Mouse (Mus musculus) intestine, embryonic 14.5 days (tissue): ENCODE results near the gene Eno3. TPM values are rescaled to one million over a fixed set of nuclear protein-coding genes. Genes with fewer than 3 reads are reported as not detected.
A peak's percentile ranks its signal among the peaks of the same experiment; 100 is the strongest.

Source experiments
- ATAC-seq: fragments of 200-750 bp; cut with Nextera tagmentation; replicated peaks from 2 replicates; pipeline ENCODE4 v1.8.0; 2017; ENCODE audit warnings: low read depth, moderate number of reproducible peaks, moderate TSS enrichment, moderate library complexity; ENCODE audit not compliant: low FRiP score, low TSS enrichment
- DNase-seq: peaks from one replicate; pipeline ENCODE4 v3.0.0-alpha.2; 2018; ENCODE audit warnings: low spot score
- H3K27ac ChIP-seq: fragments of 300-500 bp; sonication (generic); 2 replicates; pipeline ENCODE4 v1.5.1; 2014; ENCODE audit warnings: low read depth, mild to moderate bottlenecking, control low read depth
- H3K27me3 ChIP-seq: fragments of 300-500 bp; sonication (generic); replicated peaks from 2 replicates; pipeline ENCODE4 v1.6.1; 2014; ENCODE audit warnings: low read length, control low read depth; ENCODE audit not compliant: control insufficient read depth, insufficient read depth
- H3K36me3 ChIP-seq: fragments of 300-500 bp; sonication (generic); 2 replicates; pipeline ENCODE4 v1.6.1; 2014; ENCODE audit warnings: low read length, control low read depth; ENCODE audit not compliant: control insufficient read depth, insufficient read depth
- H3K4me1 ChIP-seq: fragments of 300-500 bp; sonication (generic); replicated peaks from 2 replicates; pipeline ENCODE4 v1.6.1; 2014; ENCODE audit warnings: low read length, control low read depth, mixed read lengths; ENCODE audit not compliant: control insufficient read depth, insufficient read depth
- H3K4me2 ChIP-seq: fragments of 300-500 bp; sonication (generic); 2 replicates; pipeline ENCODE4 v1.6.1; 2014; ENCODE audit warnings: low read length
- H3K4me3 ChIP-seq: fragments of 300-500 bp; sonication (generic); 2 replicates; pipeline ENCODE4 v1.5.1; 2014; ENCODE audit warnings: low read depth, low read length, control low read depth, mixed read lengths
- H3K9ac ChIP-seq: fragments of 300-500 bp; sonication (generic); 2 replicates; pipeline ENCODE4 v1.6.1; 2014; ENCODE audit warnings: mild to moderate bottlenecking, low read length
- H3K9me3 ChIP-seq: fragments of 300-500 bp; sonication (generic); 2 replicates; pipeline ENCODE4 v1.6.1; 2016; ENCODE audit warnings: low read length, control low read depth; ENCODE audit not compliant: control insufficient read depth
- WGBS: fragments of 180-500 bp; shearing (Covaris S2); extraction: QIAGEN DNeasy Blood & Tissue Kit; methylation state at CpG from one replicate; pipeline ENCODE4 v1.1.7; 2014; 5-methylcytosine and 5-hydroxymethylcytosine counted together
- polyA plus RNA-seq: library from polyadenylated mRNA; unstranded; fragments of >200 nt; fragmentation: Nextera tagmentation; extraction: Ambion mirVana; gene quantifications from 2 replicates; pipeline ENCODE4 v1.2.1, GENCODE M21; 2014

Eno3 gene
- polyA plus RNA-seq, 1 experiment from 2014 or later = 13.5 TPM

DNA sequence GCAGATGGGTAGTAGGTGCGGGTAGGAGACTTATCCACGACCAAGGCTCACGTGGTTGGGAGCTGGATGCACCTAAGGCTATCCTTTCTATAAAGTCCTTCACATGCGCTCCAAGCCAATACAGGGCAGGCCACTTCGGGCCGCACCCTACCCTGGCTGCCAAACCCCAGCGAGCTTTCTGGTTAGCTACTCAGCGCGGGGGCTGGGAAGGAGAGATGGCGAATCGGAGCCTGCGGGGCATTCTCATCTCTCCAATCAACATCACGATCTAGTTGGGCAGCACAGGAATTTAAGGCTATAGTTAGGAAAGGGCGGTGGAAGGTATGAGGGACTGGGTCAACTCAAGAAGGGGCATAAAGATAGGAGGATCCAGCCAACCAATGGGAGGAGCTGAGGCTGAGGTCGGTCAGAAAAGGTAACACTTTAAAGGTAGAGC, 11.4 kb downstream of the Eno3 start:
- H3K27ac ChIP-seq = peak overlapping the region; percentile 96
- peak overlapping the region; percentile 88 for H3K4me2 ChIP-seq
- peak; percentile 85 for DNase-seq

DNA sequence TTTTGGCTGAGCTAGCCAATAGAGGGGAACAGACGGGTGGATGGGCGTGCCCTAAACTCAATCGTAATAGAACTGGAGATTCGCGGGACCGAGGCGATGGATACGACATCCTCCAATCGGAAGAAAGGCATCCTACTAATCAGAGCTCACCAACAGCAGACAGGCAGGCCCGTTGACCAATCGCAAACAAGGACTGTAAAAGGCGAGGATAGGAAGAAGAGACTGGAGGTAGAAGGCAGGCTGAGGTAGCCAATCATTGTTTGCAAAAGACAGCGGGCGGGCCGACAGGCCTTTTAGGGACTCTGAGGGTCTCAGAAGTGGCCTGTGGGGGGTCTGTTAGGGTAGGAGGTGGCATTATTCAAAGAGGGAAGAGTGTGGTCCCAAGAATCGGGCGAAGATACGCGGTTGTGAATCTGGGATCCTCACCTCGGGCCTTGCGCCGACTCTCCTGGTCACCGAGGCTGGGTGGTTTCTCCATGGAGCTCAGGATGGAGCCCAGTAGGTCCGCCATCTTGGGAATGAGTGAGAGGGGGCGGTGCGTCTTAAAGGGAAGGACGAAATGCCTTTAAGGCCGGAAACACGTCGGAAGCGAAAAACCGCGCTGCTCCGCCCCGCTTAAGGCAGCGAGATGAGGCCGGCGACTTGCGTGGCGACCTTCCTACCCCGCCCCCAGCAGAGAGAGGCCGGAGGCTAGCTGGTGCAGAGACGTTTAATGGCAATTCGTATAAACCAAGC, 11.9 kb downstream of the Eno3 start, which contains the start of gene Spag7:
Gene Spag7, minus strand, starts transcription at position 646 of the 735 bp plus-strand sequence.
- peak; percentile 98 for DNase-seq

More for the DNA sequence above, 11.4 kb downstream of the Eno3 start:
- WGBS = under 1% methylated on average over 15 of the region's 15 CpGs
- H3K36me3 ChIP-seq = peaks cover 47% of the 10 kb centered on the region
- peak overlapping the region; percentile 59 for H3K9ac ChIP-seq
- no peaks in the 10 kb centered on the region for H3K9me3 ChIP-seq
- no peaks in the 10 kb centered on the region for H3K27me3 ChIP-seq
- H3K4me3 ChIP-seq = peak overlapping the region; percentile 70
- H3K4me1 ChIP-seq = peaks cover 21% of the 10 kb centered on the region
- peak; percentile 60 for ATAC-seq

DNA sequence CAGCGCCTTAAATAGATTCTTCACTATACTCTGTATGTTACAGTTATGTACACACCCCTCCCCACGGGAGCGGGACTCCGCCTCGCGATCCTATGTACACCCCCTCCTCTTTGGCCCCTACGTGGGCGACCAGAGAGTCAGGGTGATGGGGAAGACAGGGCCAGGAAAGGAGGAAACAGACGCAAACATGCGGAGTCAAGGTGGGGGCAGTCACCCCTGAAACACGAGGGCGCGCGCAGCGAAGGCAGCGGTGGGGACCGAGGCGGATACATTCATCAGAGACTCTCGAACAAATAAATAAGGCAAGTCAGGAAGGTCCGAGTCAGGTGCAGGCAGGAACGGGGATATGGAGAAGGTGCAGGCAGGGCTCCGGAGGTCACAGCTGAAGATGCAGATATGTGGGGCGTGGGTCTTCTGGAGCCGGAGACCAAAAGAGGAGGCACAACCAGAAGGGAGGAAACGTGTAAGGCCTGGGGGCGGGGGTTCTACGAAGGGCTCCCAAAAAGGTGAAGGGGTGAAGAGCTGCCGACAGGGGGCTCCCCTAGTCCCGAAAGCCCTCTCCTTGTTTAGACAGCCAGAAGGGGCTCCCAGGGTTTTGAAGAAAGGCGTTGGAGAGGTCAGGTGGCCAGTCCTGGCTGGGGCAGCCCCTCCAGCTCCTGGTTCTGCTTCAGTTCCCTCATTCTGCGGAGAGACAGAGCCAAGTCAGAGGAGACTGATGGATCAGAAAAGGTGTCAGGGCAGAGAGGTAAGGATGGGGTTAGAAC, 12.8 kb downstream of the Eno3 start:
- WGBS = under 1% methylated on average over 31 of the region's 31 CpGs
- H3K4me3 ChIP-seq = peak overlapping the region; percentile 70
- peaks cover 39% of the 10 kb centered on the region for H3K36me3 ChIP-seq
- no peaks in the 10 kb centered on the region for H3K27me3 ChIP-seq
- peak; percentile 88 for DNase-seq
- H3K4me1 ChIP-seq = peaks cover 21% of the 10 kb centered on the region
- H3K9ac ChIP-seq = peak overlapping the region; percentile 72
- peak overlapping the region; percentile 66 for H3K4me2 ChIP-seq
- ATAC-seq = peak; percentile 18
- no peaks in the 10 kb centered on the region for H3K9me3 ChIP-seq
- H3K27ac ChIP-seq = peak overlapping the region; percentile 96

More for the DNA sequence above, 11.9 kb downstream of the Eno3 start, which contains the start of gene Spag7:
- peak; percentile 95 for ATAC-seq
- peaks cover 45% of the 10 kb centered on the region for H3K36me3 ChIP-seq
- peak within 1 kb of the TSS; percentile 70 for H3K4me3 ChIP-seq
- peak within 1 kb of the TSS; percentile 88 for H3K4me2 ChIP-seq
- H3K4me1 ChIP-seq = peaks cover 21% of the 10 kb centered on the region
- H3K27me3 ChIP-seq = no peaks in the 10 kb centered on the region
- H3K9ac ChIP-seq = peak within 1 kb of the TSS; percentile 72
- no peaks in the 10 kb centered on the region for H3K9me3 ChIP-seq
- H3K27ac ChIP-seq = peak within 1 kb of the TSS; percentile 96
- WGBS = under 1% methylated on average over 44 of the region's 44 CpGs

DNA sequence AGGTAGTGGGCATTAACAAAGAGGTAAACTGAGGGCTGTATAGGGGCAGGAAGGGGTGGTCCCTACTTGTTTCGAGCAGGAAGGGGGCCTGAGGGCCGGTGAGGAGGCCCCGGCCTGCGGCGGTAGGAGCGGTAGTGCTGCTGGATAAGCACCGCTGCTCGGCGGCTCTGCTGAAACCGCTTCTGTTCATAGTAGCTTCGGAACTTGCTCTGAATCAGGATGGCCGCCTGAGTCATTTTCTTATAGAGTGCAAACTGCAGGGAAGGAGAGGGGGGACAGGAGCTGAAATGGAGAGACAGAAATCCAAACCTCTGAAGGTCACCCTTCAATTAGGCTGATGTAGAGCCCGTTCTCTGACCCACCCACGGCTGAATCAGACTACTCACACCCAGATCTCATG, 13.5 kb downstream of the Eno3 start:
- H3K4me2 ChIP-seq = peak overlapping the region; percentile 66
- peak overlapping the region; percentile 70 for H3K4me3 ChIP-seq
- H3K36me3 ChIP-seq = peaks cover 39% of the 10 kb centered on the region
- DNase-seq = no peak
- ATAC-seq = no peak
- H3K9ac ChIP-seq = peak overlapping the region; percentile 72
- H3K9me3 ChIP-seq = no peaks in the 10 kb centered on the region
- peak overlapping the region; percentile 96 for H3K27ac ChIP-seq
- 49% methylated on average over 14 of the region's 14 CpGs for WGBS
- H3K27me3 ChIP-seq = no peaks in the 10 kb centered on the region
- H3K4me1 ChIP-seq = peaks cover 21% of the 10 kb centered on the region

DNA sequence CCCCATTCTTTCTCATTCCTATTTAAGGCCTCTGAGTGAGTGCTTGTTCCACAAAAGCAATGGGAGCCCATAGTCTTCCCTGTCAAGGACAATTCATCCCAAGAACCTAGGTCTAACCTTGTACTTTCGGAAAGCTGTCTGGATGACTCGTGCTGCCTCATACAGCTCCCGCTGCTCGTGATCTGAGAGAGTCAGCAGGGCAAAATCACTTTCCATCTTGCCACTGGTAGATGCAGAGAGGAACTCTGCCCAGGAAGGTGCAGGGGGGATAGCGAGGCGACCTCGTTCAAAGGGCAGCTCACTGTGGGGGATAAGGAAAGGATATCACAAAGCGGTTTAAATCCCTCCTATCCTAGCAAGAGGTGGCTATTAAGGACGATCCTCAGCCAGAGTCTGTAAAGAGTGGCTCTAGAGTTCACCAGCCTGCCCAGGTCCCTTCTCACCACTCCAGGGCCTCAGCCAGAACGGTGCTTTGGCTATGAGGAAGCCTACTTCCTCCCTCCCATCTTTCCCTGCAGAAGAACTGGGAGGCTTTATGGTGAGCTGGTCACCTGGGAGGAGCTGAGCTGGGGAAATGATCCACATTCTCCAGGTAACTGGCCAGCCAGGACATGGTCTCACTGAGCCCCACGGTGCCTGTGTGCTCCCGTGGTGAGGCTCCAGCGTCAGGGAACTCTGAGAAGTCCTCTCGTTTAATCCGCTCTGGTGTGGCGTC, 14.5 kb downstream of the Eno3 start:
- H3K4me1 ChIP-seq = peaks cover 21% of the 10 kb centered on the region
- peaks cover 42% of the 10 kb centered on the region for H3K36me3 ChIP-seq
- 88% methylated on average over 16 of the region's 16 CpGs for WGBS
- H3K27ac ChIP-seq = no peak overlapping the region
- no peak overlapping the region for H3K9ac ChIP-seq
- no peaks in the 10 kb centered on the region for H3K9me3 ChIP-seq
- ATAC-seq = no peak
- no peak for DNase-seq
- H3K4me2 ChIP-seq = peak overlapping the region; percentile 66; the same call in 1 of the 2 replicates
- no peak overlapping the region for H3K4me3 ChIP-seq
- no peaks in the 10 kb centered on the region for H3K27me3 ChIP-seq

DNA sequence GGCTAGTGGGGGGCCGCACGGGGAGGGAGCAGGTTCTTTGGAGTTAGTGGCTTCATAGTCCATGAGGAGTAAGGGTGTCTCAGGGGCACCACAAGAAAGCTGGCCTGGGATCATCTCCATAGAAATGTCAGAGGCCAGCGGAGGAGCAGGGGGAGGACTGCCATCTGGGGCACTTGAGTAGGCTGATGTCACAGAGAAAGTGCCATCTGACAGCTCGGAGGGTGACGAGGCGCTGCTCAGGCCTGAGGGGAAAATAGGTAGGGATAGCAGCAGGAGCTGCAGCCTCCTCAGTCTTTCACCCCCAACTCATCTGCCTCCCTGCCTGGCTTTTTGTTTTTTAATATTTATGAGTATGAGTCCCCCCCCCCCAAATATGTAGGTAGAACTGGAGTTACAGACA, 17.0 kb downstream of the Eno3 start:
- no peak overlapping the region for H3K4me3 ChIP-seq
- no peak for DNase-seq
- WGBS = 84% methylated on average over 6 of the region's 6 CpGs
- H3K4me2 ChIP-seq = no peak overlapping the region
- no peaks in the 10 kb centered on the region for H3K9me3 ChIP-seq
- no peak for ATAC-seq
- H3K27me3 ChIP-seq = no peaks in the 10 kb centered on the region
- H3K4me1 ChIP-seq = peaks cover 7% of the 10 kb centered on the region
- peaks cover 42% of the 10 kb centered on the region for H3K36me3 ChIP-seq
- no peak overlapping the region for H3K9ac ChIP-seq
- no peak overlapping the region for H3K27ac ChIP-seq

DNA sequence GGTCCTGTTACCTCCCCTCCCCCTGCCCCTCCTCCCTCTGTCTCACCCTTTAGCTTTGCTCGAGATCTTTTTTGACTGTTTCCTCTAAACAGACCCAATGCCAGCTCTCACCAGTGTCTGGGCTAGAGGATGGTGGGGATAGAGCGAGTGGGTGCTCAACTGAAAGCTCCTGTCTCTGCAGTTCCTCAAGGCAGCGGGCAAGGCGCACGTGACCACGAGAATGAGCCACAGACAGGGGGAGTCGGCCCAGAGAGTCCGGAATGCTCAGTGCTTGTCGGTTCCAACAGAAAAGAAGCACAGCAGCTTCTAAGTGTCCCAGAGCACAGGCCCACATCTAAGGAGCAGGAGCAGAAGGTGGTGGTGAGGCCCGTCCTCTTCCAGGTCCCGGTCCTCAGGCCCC, 17.5 kb downstream of the Eno3 start:
- no peak overlapping the region for H3K27ac ChIP-seq
- peaks cover 7% of the 10 kb centered on the region for H3K4me1 ChIP-seq
- no peak for ATAC-seq
- no peak overlapping the region for H3K4me2 ChIP-seq
- DNase-seq = no peak
- 65% methylated on average over 11 of the region's 11 CpGs for WGBS
- H3K4me3 ChIP-seq = no peak overlapping the region
- peaks cover 47% of the 10 kb centered on the region for H3K36me3 ChIP-seq
- no peak overlapping the region for H3K9ac ChIP-seq
- H3K27me3 ChIP-seq = no peaks in the 10 kb centered on the region
- H3K9me3 ChIP-seq = no peaks in the 10 kb centered on the region

DNA sequence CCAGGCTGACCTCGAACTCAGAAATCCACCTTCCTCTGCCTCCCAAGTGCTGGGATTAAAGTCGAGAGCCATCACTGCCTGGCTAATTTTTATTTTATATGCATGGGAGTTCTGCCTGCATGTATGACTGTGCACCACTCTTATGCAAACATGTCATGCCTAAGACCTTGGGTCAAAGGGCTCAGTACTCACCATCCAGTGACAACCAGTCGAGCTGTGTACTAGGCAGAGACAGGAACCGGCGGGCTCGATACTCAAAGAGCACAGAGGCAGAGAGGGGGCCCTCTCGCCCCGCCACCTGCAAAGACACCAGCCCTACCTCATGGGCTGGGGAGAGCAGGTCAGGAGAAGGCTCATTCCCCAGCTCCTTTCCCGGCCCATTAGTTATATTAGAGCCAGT, 21.1 kb downstream of the Eno3 start:
- no peak for ATAC-seq
- H3K36me3 ChIP-seq = peaks cover 60% of the 10 kb centered on the region
- H3K9me3 ChIP-seq = no peaks in the 10 kb centered on the region
- no peak for DNase-seq
- H3K4me1 ChIP-seq = no peaks in the 10 kb centered on the region; the same call in 1 of the 2 replicates
- no peak overlapping the region for H3K4me2 ChIP-seq
- no peaks in the 10 kb centered on the region for H3K27me3 ChIP-seq
- H3K4me3 ChIP-seq = no peak overlapping the region
- 74% methylated on average over 9 of the region's 9 CpGs for WGBS
- no peak overlapping the region for H3K9ac ChIP-seq
- no peak overlapping the region for H3K27ac ChIP-seq
